Mouse (Mus musculus): ENCODE data around the gene Sh3d21. TPM values are rescaled to one million over a fixed set of nuclear protein-coding genes. Genes with fewer than 3 reads are reported as not detected.
A peak's percentile ranks its signal among the peaks of the same experiment; 100 is the strongest.
"Not testable (repeated sequence)": the region's sequence is repeated elsewhere in the genome, so short reads cannot be mapped to it uniquely, and the experiment has no call there.

Gene Sh3d21
- total RNA-seq, 2 experiments from 2014 or later, result 0.62 to 0.83 TPM

- no peak for DNase-seq (ENCODE audit: low spot score)
Observed at GRCm38 (mm10) chr4:126168851-126169250, 5.6 kb upstream of the Sh3d21 start.

- peak; percentile 43 for DNase-seq (ENCODE audit: low spot score)
Observed at GRCm38 (mm10) chr4:126166084-126166483, 2.8 kb upstream of the Sh3d21 start.

- DNase-seq (ENCODE audit: low spot score), result not testable (repeated sequence)
Observed at GRCm38 (mm10) chr4:126165092-126165491, 1.8 kb upstream of the Sh3d21 start.

- DNase-seq (ENCODE audit: low spot score), result no peak
Observed at GRCm38 (mm10) chr4:126163685-126164084, 394 bp upstream of the Sh3d21 start.

- DNase-seq (ENCODE audit: low spot score), result peak; percentile 90
Observed at GRCm38 (mm10) chr4:126162544-126163066, 686 bp downstream of the Sh3d21 start.

GRCm38 (mm10) chr4:126161986-126162385, 1.3 kb downstream of the Sh3d21 start:
- no peak for DNase-seq (ENCODE audit: low spot score)

GRCm38 (mm10) chr4:126161456-126161855, 1.8 kb downstream of the Sh3d21 start:
- no peak for DNase-seq (ENCODE audit: low spot score)

GRCm38 (mm10) chr4:126160981-126161380, 2.3 kb downstream of the Sh3d21 start:
- no peak for DNase-seq (ENCODE audit: low spot score)

GRCm38 (mm10) chr4:126159455-126159854, 3.8 kb downstream of the Sh3d21 start:
- no peak for DNase-seq (ENCODE audit: low spot score)

- DNase-seq (ENCODE audit: low spot score), result no peak
Observed at GRCm38 (mm10) chr4:126157562-126157961, 5.7 kb downstream of the Sh3d21 start.

- DNase-seq (ENCODE audit: low spot score), result no peak
Observed at GRCm38 (mm10) chr4:126156617-126157016, 6.7 kb downstream of the Sh3d21 start.

GRCm38 (mm10) chr4:126155869-126156268, 7.4 kb downstream of the Sh3d21 start:
- no peak for DNase-seq (ENCODE audit: low spot score)

- no peak for DNase-seq (ENCODE audit: low spot score)
Observed at GRCm38 (mm10) chr4:126155183-126155582, 8.1 kb downstream of the Sh3d21 start.

GRCm38 (mm10) chr4:126152864-126153263, 10.4 kb downstream of the Sh3d21 start:
- DNase-seq (ENCODE audit: low spot score), result no peak

GRCm38 (mm10) chr4:126151701-126152440, 11.4 kb downstream of the Sh3d21 start:
- DNase-seq (ENCODE audit: low spot score), result no peak

- no peak for DNase-seq (ENCODE audit: low spot score)
Observed at GRCm38 (mm10) chr4:126150949-126151320, 12.4 kb downstream of the Sh3d21 start.

GRCm38 (mm10) chr4:126150297-126150948, 12.9 kb downstream of the Sh3d21 start:
- DNase-seq (ENCODE audit: low spot score), result peak; percentile 75

GRCm38 (mm10) chr4:126149798-126150197, 13.5 kb downstream of the Sh3d21 start:
- no peak for DNase-seq (ENCODE audit: low spot score)

GRCm38 (mm10) chr4:126149041-126149676, 14.1 kb downstream of the Sh3d21 start:
- DNase-seq (ENCODE audit: low spot score), result no peak

- peak; percentile 43 for DNase-seq (ENCODE audit: low spot score)
Observed at GRCm38 (mm10) chr4:126148161-126148961, 14.9 kb downstream of the Sh3d21 start.

GRCm38 (mm10) chr4:126147533-126148160, 15.6 kb downstream of the Sh3d21 start, which contains the start of gene Eva1b:
Gene Eva1b, plus strand, starts transcription at chr4:126147744.
- DNase-seq (ENCODE audit: low spot score), result peak; percentile 16
